Mouse (Mus musculus) kidney, adult 2 months (tissue): Measurements from ENCODE around the gene Hp.

Source experiments
- CTCF ChIP-seq: fragments of 200-500 bp; conservative IDR thresholded peaks from 2 replicates; pipeline ENCODE4 v1.5.1; 2011; ENCODE audit warnings: low read depth, mild to moderate bottlenecking, control low read depth, low read length, moderate library complexity, mixed read lengths; ENCODE audit not compliant: insufficient read depth, insufficient read length
- POLR2A ChIP-seq: fragments of 200-500 bp; IDR thresholded peaks from one replicate; pipeline ENCODE4 v1.6.1; 2011; ENCODE audit warnings: low read depth, low read length, control low read depth

- no peak for TF ChIP-seq CTCF
- no peak for TF ChIP-seq POLR2A
Measured at GRCm38 (mm10) chr8:109563881-109564280, 15.1 kb downstream of the Hp start.
